Mouse (Mus musculus) hindbrain, postnatal 0 days (tissue): ENCODE measurements around the gene 2610507B11Rik. TPM values are rescaled to one million over a fixed set of nuclear protein-coding genes. Genes with fewer than 3 reads are reported as not detected.

Source experiments
- ATAC-seq: fragments of 200-750 bp; cut with Nextera tagmentation; 2 replicates; pipeline ENCODE4 v1.8.0; 2017; ENCODE audit warnings: mild to moderate bottlenecking, moderate TSS enrichment, moderate library complexity
- DNase-seq: peaks from one replicate; pipeline ENCODE4 v3.0.0-alpha.2; 2015; ENCODE audit warnings: low spot score
- H3K27ac ChIP-seq: fragments of 300-500 bp; sonication (generic); 2 replicates; pipeline ENCODE4 v1.5.1; 2014; ENCODE audit warnings: mild to moderate bottlenecking
- H3K27me3 ChIP-seq: fragments of 300-500 bp; sonication (generic); 2 replicates; pipeline ENCODE4 v1.6.1; 2014; ENCODE audit warnings: low read length, mixed read lengths; ENCODE audit not compliant: insufficient read depth
- H3K36me3 ChIP-seq: fragments of 300-500 bp; sonication (generic); 2 replicates; pipeline ENCODE4 v1.6.1; 2014; ENCODE audit warnings: low read length, mixed read lengths; ENCODE audit not compliant: insufficient read depth
- H3K4me1 ChIP-seq: fragments of 300-500 bp; sonication (generic); 2 replicates; pipeline ENCODE4 v1.6.1; 2014; ENCODE audit warnings: antibody characterized with exemption, low read length, mixed read lengths; ENCODE audit not compliant: insufficient read depth
- H3K4me2 ChIP-seq: fragments of 300-500 bp; sonication (generic); 2 replicates; pipeline ENCODE4 v1.6.1; 2014; ENCODE audit warnings: low read depth, mild to moderate bottlenecking, low read length, moderate library complexity, mixed read lengths
- H3K4me3 ChIP-seq: fragments of 300-500 bp; sonication (generic); 2 replicates; pipeline ENCODE4 v1.5.1; 2014; ENCODE audit warnings: low read length
- H3K9ac ChIP-seq: fragments of 300-500 bp; sonication (generic); replicated peaks from 2 replicates; pipeline ENCODE4 v1.6.1; 2014; ENCODE audit warnings: mild to moderate bottlenecking, low read length, moderate library complexity, mixed read lengths
- H3K9me3 ChIP-seq: fragments of 300-500 bp; sonication (generic); 2 replicates; pipeline ENCODE4 v1.6.1; 2016; ENCODE audit warnings: low read length, mixed read lengths
- CTCF ChIP-seq: IDR thresholded peaks from 2 replicates; pipeline ENCODE4 v1.5.1; 2016; ENCODE audit warnings: antibody characterized with exemption, control low read depth, low read depth
- WGBS: fragments of 180-500 bp; shearing (Covaris S2); extraction: QIAGEN DNeasy Blood & Tissue Kit; methylation state at CpG from one replicate; pipeline ENCODE4 v1.1.7; 2014; 5-methylcytosine and 5-hydroxymethylcytosine counted together
- polyA plus RNA-seq: library from polyadenylated mRNA; unstranded; fragments of >200 nt; fragmentation: Nextera tagmentation; extraction: Ambion mirVana; gene quantifications from 2 replicates; pipeline ENCODE4 v1.2.1, GENCODE M21; 2015
- total RNA-seq: library from RNA; depleted of rRNA; stranded (reverse); fragments of >200 nt; gene quantifications from 2 replicates; pipeline ENCODE4 v1.2.3, GENCODE M21; 2014

The 2610507B11Rik gene
- total and polyA plus RNA-seq, 2 experiments from 2014 or later, result 78.2 to 93.6 TPM

GRCm38 (mm10) chr11:78279586-78279985 is 18.0 kb downstream of the 2610507B11Rik start:
- H3K4me2 ChIP-seq, result no peak overlapping the region
- H3K9ac ChIP-seq, result no peak overlapping the region
- H3K27me3 ChIP-seq, result no peaks in the 10 kb centered on the region
- H3K4me1 ChIP-seq, result no peaks in the 10 kb centered on the region
- DNase-seq (peak; percentile 10), ATAC-seq (no peak)
- no peaks in the 10 kb centered on the region for H3K9me3 ChIP-seq
- WGBS, result 73% methylated on average over 4 of the region's 4 CpGs
- no peak for TF ChIP-seq CTCF
- peaks cover 80% of the 10 kb centered on the region for H3K36me3 ChIP-seq
- H3K27ac ChIP-seq, result no peak overlapping the region
- H3K4me3 ChIP-seq, result no peak overlapping the region

- 96% methylated on average over 7 of the region's 7 CpGs for WGBS
- ATAC-seq, result no peak
These were observed 27.7 kb downstream of the 2610507B11Rik start for GRCm38 (mm10) chr11:78289146-78289763.

GRCm38 (mm10) chr11:78290654-78291053 is 29.1 kb downstream of the 2610507B11Rik start, which contains the start of gene BC030499:
TSS of gene BC030499 (plus strand) at chr11:78290841.
- no peak for TF ChIP-seq CTCF
- ATAC-seq (no peak), DNase-seq (no peak)
- Histone ChIP-seq H3K4me1 (no peaks in the 10 kb centered on the region), H3K27me3 (no peaks in the 10 kb centered on the region), H3K36me3 (peaks cover 48% of the 10 kb centered on the region), H3K4me3 (no peak within 1 kb of the TSS), H3K9ac (no peak within 1 kb of the TSS), H3K9me3 (no peaks in the 10 kb centered on the region), H3K4me2 (no peak within 1 kb of the TSS), H3K27ac (no peak within 1 kb of the TSS)
- 93% methylated on average over 4 of the region's 4 CpGs for WGBS

More at GRCm38 (mm10) chr11:78289146-78289763, 27.7 kb downstream of the 2610507B11Rik start:
- Histone ChIP-seq H3K4me1 (no peaks in the 10 kb centered on the region), H3K9ac (no peak overlapping the region), H3K4me2 (no peak overlapping the region), H3K27me3 (no peaks in the 10 kb centered on the region), H3K36me3 (peaks cover 62% of the 10 kb centered on the region), H3K4me3 (no peak overlapping the region), H3K9me3 (no peaks in the 10 kb centered on the region), H3K27ac (no peak overlapping the region)
- DNase-seq, result no peak
- TF ChIP-seq CTCF, result no peak

GRCm38 (mm10) chr11:78294585-78294984 is 33.0 kb downstream of the 2610507B11Rik start:
- Histone ChIP-seq H3K36me3 (peaks cover 15% of the 10 kb centered on the region; the same call in 1 of the 2 replicates), H3K9me3 (no peaks in the 10 kb centered on the region), H3K4me1 (no peaks in the 10 kb centered on the region), H3K4me3 (no peak overlapping the region), H3K27me3 (no peaks in the 10 kb centered on the region), H3K27ac (no peak overlapping the region), H3K4me2 (no peak overlapping the region), H3K9ac (no peak overlapping the region)
- ATAC-seq (no peak), DNase-seq (no peak)
- WGBS, result 97% methylated on average over 6 of the region's 6 CpGs
- TF ChIP-seq CTCF, result no peak

GRCm38 (mm10) chr11:78300917-78301316 is 39.4 kb downstream of the 2610507B11Rik start:
- Histone ChIP-seq H3K9me3 (no peaks in the 10 kb centered on the region), H3K27me3 (no peaks in the 10 kb centered on the region), H3K36me3 (no peaks in the 10 kb centered on the region), H3K27ac (peak overlapping the region; percentile 38), H3K9ac (peak overlapping the region; percentile 47; the same call in 1 of the 2 replicates), H3K4me2 (peak overlapping the region; percentile 100), H3K4me3 (peak overlapping the region; percentile 65), H3K4me1 (0 out of 2 replicates have a peak, but pooled peaks cover 3% of the 10 kb centered on the region)
- 68% methylated on average over 7 of the region's 7 CpGs for WGBS
- no peak for TF ChIP-seq CTCF
- DNase-seq (no peak), ATAC-seq (peak; percentile 8; the same call in 1 of the 2 replicates)

- Histone ChIP-seq H3K36me3 (no peaks in the 10 kb centered on the region), H3K9me3 (no peaks in the 10 kb centered on the region), H3K4me1 (0 out of 2 replicates have a peak, but pooled peaks cover 3% of the 10 kb centered on the region), H3K27ac (peak within 1 kb of the TSS; percentile 38), H3K4me2 (peak within 1 kb of the TSS; percentile 100), H3K27me3 (no peaks in the 10 kb centered on the region), H3K9ac (peak within 1 kb of the TSS; percentile 47; the same call in 1 of the 2 replicates), H3K4me3 (peak within 1 kb of the TSS; percentile 65)
- no peak for TF ChIP-seq CTCF
- DNase-seq, result peak; percentile 94
- WGBS, result under 1% methylated on average over 49 of the region's 49 CpGs
- ATAC-seq, result peak; percentile 100
These were observed 40.0 kb downstream of the 2610507B11Rik start, which contains the start of gene Spag5 for GRCm38 (mm10) chr11:78301357-78302084. TSS of gene Spag5 (plus strand) at chr11:78301529.
